Mouse (Mus musculus): Measurements from ENCODE around the gene Tdpoz1. TPM values are rescaled to one million over a fixed set of nuclear protein-coding genes. Genes with fewer than 3 reads are reported as not detected.
"Not testable (repeated sequence)": the region's sequence is repeated elsewhere in the genome, so short reads cannot be mapped to it uniquely, and the experiment has no call there.

Gene Tdpoz1
- polyA plus RNA-seq (2016; fragmentation: Nextera tagmentation; extraction: Ambion mirVana) = not detected in 2 replicates

GRCm38 (mm10) chr3:93676210-93676609, at the start of gene Tdpoz1:
Tdpoz1 (minus strand) TSS chr3:93676310.
- not testable (repeated sequence) for H3K9ac ChIP-seq; H3K27me3 ChIP-seq; ATAC-seq (ENCODE audit: low FRiP score); H3K27ac ChIP-seq; H3K4me1 ChIP-seq; H3K4me3 ChIP-seq (replicated peaks); H3K36me3 ChIP-seq (replicated peaks); H3K9me3 ChIP-seq; H3K4me2 ChIP-seq
- WGBS = 92% methylated on average over 3 of the region's 4 CpGs

GRCm38 (mm10) chr3:93708969-93709637, 33.0 kb upstream of the Tdpoz1 start:
- not testable (repeated sequence) for H3K4me2 ChIP-seq; ATAC-seq (ENCODE audit: low FRiP score)

GRCm38 (mm10) chr3:93692970-93693369, 16.9 kb upstream of the Tdpoz1 start, which contains the start of gene Gm37596:
Gm37596 (minus strand) TSS chr3:93693070.
- H3K27ac ChIP-seq; H3K4me2 ChIP-seq; H3K36me3 ChIP-seq (replicated peaks); H3K9me3 ChIP-seq; H3K4me3 ChIP-seq (replicated peaks); H3K27me3 ChIP-seq; H3K4me1 ChIP-seq; ATAC-seq (ENCODE audit: low FRiP score); H3K9ac ChIP-seq: not testable (repeated sequence)
- WGBS = 68% methylated on average over 1 of the region's 2 CpGs

More at GRCm38 (mm10) chr3:93708969-93709637, 33.0 kb upstream of the Tdpoz1 start:
- H3K36me3 ChIP-seq (replicated peaks); H3K27me3 ChIP-seq; H3K4me3 ChIP-seq (replicated peaks); H3K9ac ChIP-seq; H3K27ac ChIP-seq; H3K9me3 ChIP-seq; H3K4me1 ChIP-seq: not testable (repeated sequence)
- WGBS = 88% methylated on average over 2 of the region's 2 CpGs

GRCm38 (mm10) chr3:93670805-93671503, 5.2 kb downstream of the Tdpoz1 start:
- not testable (repeated sequence) for ATAC-seq (ENCODE audit: low FRiP score); H3K36me3 ChIP-seq (replicated peaks); H3K4me3 ChIP-seq (replicated peaks); H3K9me3 ChIP-seq; H3K4me2 ChIP-seq; H3K9ac ChIP-seq; H3K27ac ChIP-seq; H3K4me1 ChIP-seq; H3K27me3 ChIP-seq
- 79% methylated on average over 5 of the region's 6 CpGs for WGBS

- Histone ChIP-seq H3K4me2 (no peak overlapping the region), H3K4me1 (no peaks in the 10 kb centered on the region), H3K27ac (no peak overlapping the region), H3K27me3 (no peaks in the 10 kb centered on the region), H3K9me3 (no peaks in the 10 kb centered on the region), H3K9ac (no peak overlapping the region), H3K4me3 (replicated peaks) (no peak overlapping the region), H3K36me3 (replicated peaks) (no peaks in the 10 kb centered on the region)
- no peak for ATAC-seq (ENCODE audit: low FRiP score)
- WGBS = 79% methylated on average over 1 of the region's 1 CpGs
Observed at GRCm38 (mm10) chr3:93654260-93654659, 21.9 kb downstream of the Tdpoz1 start.

GRCm38 (mm10) chr3:93652586-93652985, 23.5 kb downstream of the Tdpoz1 start, which contains the start of gene Tdpoz2:
Tdpoz2 (minus strand) TSS chr3:93652686.
- ATAC-seq (ENCODE audit: low FRiP score) = no peak
- 80% methylated on average over 3 of the region's 3 CpGs for WGBS
- no peak within 1 kb of the TSS for H3K9ac ChIP-seq

GRCm38 (mm10) chr3:93630917-93631714, 45.0 kb downstream of the Tdpoz1 start:
- H3K27ac ChIP-seq; H3K36me3 ChIP-seq (replicated peaks); H3K9me3 ChIP-seq; H3K4me3 ChIP-seq (replicated peaks); H3K4me1 ChIP-seq; H3K4me2 ChIP-seq; ATAC-seq (ENCODE audit: low FRiP score); H3K27me3 ChIP-seq; H3K9ac ChIP-seq: not testable (repeated sequence)
- WGBS = 90% methylated on average over 4 of the region's 4 CpGs

More at GRCm38 (mm10) chr3:93652586-93652985, 23.5 kb downstream of the Tdpoz1 start, which contains the start of gene Tdpoz2:
- H3K9me3 ChIP-seq = no peaks in the 10 kb centered on the region
- no peak within 1 kb of the TSS for H3K27ac ChIP-seq
- H3K4me3 ChIP-seq (replicated peaks) = no peak within 1 kb of the TSS
- no peaks in the 10 kb centered on the region for H3K4me1 ChIP-seq
- no peaks in the 10 kb centered on the region for H3K36me3 ChIP-seq (replicated peaks)
- H3K4me2 ChIP-seq = no peak within 1 kb of the TSS
- H3K27me3 ChIP-seq = no peaks in the 10 kb centered on the region

Other genes with a start within 250 kb of the Tdpoz1 start
- 0.54 and 0.55 TPM in 2 replicates for gene Tchh, start 234.0 kb downstream of the Tdpoz1 start, polyA plus RNA-seq (2016; fragmentation: Nextera tagmentation; extraction: Ambion mirVana)
- not detected in 2 replicates for gene Tchhl1, start 207.6 kb downstream of the Tdpoz1 start, polyA plus RNA-seq (2016; fragmentation: Nextera tagmentation; extraction: Ambion mirVana)
- gene S100a11, start 155.8 kb downstream of the Tdpoz1 start, polyA plus RNA-seq (2016; fragmentation: Nextera tagmentation; extraction: Ambion mirVana) = 251 and 342 TPM in 2 replicates
- gene S100a10, start 121.2 kb downstream of the Tdpoz1 start, polyA plus RNA-seq (2016; fragmentation: Nextera tagmentation; extraction: Ambion mirVana) = 108 and 148 TPM in 2 replicates
- not detected in 2 replicates for gene Tdpoz2, start 23.6 kb downstream of the Tdpoz1 start, polyA plus RNA-seq (2016; fragmentation: Nextera tagmentation; extraction: Ambion mirVana)
- not detected in 2 replicates for gene Gm37596, start 16.8 kb upstream of the Tdpoz1 start, polyA plus RNA-seq (2016; fragmentation: Nextera tagmentation; extraction: Ambion mirVana)
- gene Gm5773, start 96.7 kb upstream of the Tdpoz1 start, polyA plus RNA-seq (2016; fragmentation: Nextera tagmentation; extraction: Ambion mirVana) = not detected in 2 replicates
- not detected in 2 replicates for gene Tdpoz4, start 120.1 kb upstream of the Tdpoz1 start, polyA plus RNA-seq (2016; fragmentation: Nextera tagmentation; extraction: Ambion mirVana)
- gene Tdpoz3, start 149.7 kb upstream of the Tdpoz1 start, polyA plus RNA-seq (2016; fragmentation: Nextera tagmentation; extraction: Ambion mirVana) = not detected in 2 replicates